Mouse (Mus musculus) G1E (cell line): ENCODE measurements at regions not wholly inside any gene's neighbourhood (a gene's known extent, or its start where the extent isn't known, plus 50 kb on each side); places are given as distances from the start of the nearest gene placed in this dataset.
"Not testable (repeated sequence)": the region's sequence is repeated elsewhere in the genome, so short reads cannot be mapped to it uniquely, and the experiment has no call there.

Experiments used
- ATAC-seq: 2 replicates; pipeline ENCODE4 v1.8.0; 2016; ENCODE audit warnings: mild to moderate bottlenecking; ENCODE audit not compliant: insufficient number of reproducible peaks, poor library complexity, low FRiP score, severe bottlenecking; ENCODE audit errors: extremely low read depth
- DNase-seq: peaks from one replicate; pipeline ENCODE4 v3.0.0; 2012; ENCODE audit warnings: low spot score
- H3K27me3 ChIP-seq: 2 replicates; pipeline ENCODE4 v1.6.1; 2012; ENCODE audit warnings: mild to moderate bottlenecking, low read length, inconsistent platforms; ENCODE audit not compliant: insufficient read depth
- H3K36me3 ChIP-seq: replicated peaks from 2 replicates; pipeline ENCODE3; 2012; ENCODE audit warnings: mild to moderate bottlenecking, inconsistent platforms
- H3K4me1 ChIP-seq: 2 replicates; pipeline ENCODE4 v1.6.1; 2012; ENCODE audit warnings: low read depth, low read length, inconsistent platforms, mixed read lengths; ENCODE audit not compliant: insufficient read depth
- H3K4me3 ChIP-seq: 2 replicates; pipeline ENCODE4 v1.5.1; 2012; ENCODE audit warnings: low read depth, mild to moderate bottlenecking, inconsistent platforms, low read length, moderate library complexity, mixed read lengths
- H3K9me3 ChIP-seq: replicated peaks from 2 replicates; pipeline ENCODE4 v1.6.1; 2012; ENCODE audit warnings: inconsistent platforms
- CTCF ChIP-seq: IDR thresholded peaks from 2 replicates; pipeline ENCODE4 v1.5.1; 2012; ENCODE audit warnings: low read depth, low read length, inconsistent platforms, mixed read lengths
- GATA1 ChIP-seq: IDR thresholded peaks from 2 replicates; pipeline ENCODE4 v1.6.1; 2012; ENCODE audit warnings: borderline replicate concordance, low read length, inconsistent platforms, mixed read lengths
- GATA2 ChIP-seq: IDR thresholded peaks from 2 replicates; pipeline ENCODE4 v1.6.1; 2012; ENCODE audit warnings: low read depth, low read length, inconsistent platforms, borderline replicate concordance
- POLR2AphosphoS5 ChIP-seq: IDR thresholded peaks from 2 replicates; pipeline ENCODE4 v1.6.1; 2012; ENCODE audit warnings: low read depth, low read length, inconsistent platforms; ENCODE audit not compliant: insufficient replicate concordance
- TAL1 ChIP-seq: conservative IDR thresholded peaks from 2 replicates; pipeline ENCODE4 v1.6.1; 2012; ENCODE audit warnings: low read depth, low read length, inconsistent platforms, mixed read lengths

DNA sequence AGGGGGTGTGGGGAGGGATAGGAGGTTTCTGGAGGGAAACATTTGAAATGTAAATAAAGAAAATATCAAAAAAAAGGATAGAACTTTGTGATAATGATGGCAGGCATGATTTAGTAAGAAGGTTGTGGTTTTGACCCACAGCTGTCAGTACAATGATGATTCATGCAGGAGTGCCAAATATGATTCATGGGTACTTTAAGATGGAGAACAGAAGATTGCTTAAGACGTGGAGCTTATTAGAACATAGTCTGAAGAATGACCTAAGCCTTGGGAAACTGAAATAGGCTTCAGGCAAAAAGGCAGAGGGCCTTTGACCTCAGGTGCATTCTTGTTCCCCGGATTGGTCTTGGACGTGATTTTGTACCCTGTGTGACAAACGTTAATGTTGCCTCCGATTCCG, 671.4 kb downstream of the Dad1 start:
- H3K4me3 ChIP-seq, ATAC-seq, H3K27me3 ChIP-seq, H3K4me1 ChIP-seq, H3K36me3 ChIP-seq, H3K9me3 ChIP-seq, DNase-seq: not testable (repeated sequence)

DNA sequence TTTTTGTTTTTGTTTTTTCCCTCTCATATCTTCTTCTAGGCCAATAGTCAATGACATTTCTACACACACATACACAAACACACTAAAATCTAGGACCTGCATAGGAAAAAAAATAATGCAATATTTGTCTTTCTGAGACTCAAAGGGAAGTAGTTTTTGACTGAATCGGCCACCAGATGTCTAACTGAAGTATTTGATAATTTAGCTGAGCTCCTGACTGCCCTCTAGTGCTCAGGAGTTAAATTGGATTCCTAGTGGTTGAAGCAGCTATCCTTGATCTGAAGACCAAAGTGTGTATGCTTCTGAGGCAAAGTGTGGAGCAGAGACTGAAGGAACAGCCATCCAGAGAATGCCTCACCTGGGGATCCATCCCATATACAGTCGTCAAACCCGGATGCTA, 672.2 kb downstream of the Dad1 start:
- not testable (repeated sequence) for H3K27me3 ChIP-seq, H3K4me3 ChIP-seq, H3K36me3 ChIP-seq, ATAC-seq, DNase-seq, H3K9me3 ChIP-seq, H3K4me1 ChIP-seq

DNA sequence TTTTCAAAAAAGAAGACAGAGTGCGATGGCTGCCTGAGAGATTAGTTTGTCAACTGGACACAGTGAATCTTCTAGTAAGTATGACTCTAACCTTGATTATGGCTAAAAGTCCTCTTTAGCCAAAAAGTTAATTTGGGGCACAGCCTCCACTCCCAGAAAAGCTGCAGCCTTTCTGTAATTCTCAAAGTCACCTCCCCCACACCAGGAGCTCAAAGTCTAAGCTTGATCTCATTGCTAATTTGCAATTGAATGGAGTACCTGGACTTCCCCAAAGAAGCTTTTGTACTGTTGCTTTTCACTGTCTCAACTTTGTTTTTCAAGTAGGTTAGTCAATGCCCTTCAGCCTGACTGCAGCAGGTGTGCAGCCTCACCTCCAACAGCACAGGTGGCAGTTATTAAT, 677.0 kb downstream of the Dad1 start:
- H3K36me3 ChIP-seq, H3K4me3 ChIP-seq, H3K27me3 ChIP-seq, H3K4me1 ChIP-seq, ATAC-seq, DNase-seq, H3K9me3 ChIP-seq: not testable (repeated sequence)

DNA sequence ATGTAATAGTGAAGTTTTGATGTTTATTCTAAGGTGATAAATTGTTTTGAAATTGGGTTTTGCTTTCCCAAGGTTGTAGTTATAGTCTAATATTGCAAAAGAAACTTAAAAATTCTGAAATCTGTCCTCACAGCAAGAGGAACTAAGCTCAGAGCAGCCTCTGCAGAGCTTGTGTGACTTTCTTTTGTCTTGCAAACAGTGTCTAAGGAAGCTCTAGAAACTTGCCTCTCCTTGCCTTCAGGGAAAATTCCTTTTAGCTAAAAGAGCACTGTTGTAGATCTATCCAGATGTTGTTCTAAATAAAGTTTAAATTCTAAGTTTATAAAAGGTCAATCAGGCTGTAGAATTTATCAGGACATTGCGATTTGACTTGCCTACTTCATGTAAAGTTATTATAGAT, 681.2 kb downstream of the Dad1 start:
- not testable (repeated sequence) for H3K27me3 ChIP-seq, H3K4me1 ChIP-seq, H3K36me3 ChIP-seq, DNase-seq, H3K4me3 ChIP-seq, H3K9me3 ChIP-seq, ATAC-seq

DNA sequence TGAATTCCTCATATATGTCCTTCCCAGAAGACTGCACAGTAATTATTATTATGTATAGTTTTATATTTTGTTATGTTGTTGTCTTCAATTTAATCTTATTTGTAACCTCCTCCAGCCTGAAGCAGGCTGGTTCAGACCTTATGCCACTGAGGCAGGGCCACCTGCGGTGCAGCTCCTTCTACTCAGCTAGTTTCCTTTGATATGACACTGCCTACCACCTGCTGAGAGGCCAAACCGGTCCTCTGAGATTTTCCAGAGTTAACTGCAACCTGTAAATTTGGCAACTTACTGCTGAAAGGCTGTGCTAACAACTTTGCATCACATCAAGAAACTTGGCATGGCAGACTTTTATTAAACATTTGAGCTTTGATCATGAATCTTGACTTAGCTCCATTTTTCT, 691.3 kb downstream of the Dad1 start:
- H3K4me3 ChIP-seq: no peak overlapping the region
- H3K36me3 ChIP-seq: no peaks in the 10 kb centered on the region
- DNase-seq: no peak
- no peak for TF ChIP-seq CTCF
- TF ChIP-seq GATA2: no peak
- TF ChIP-seq GATA1: no peak
- TF ChIP-seq POLR2AphosphoS5: no peak
- TF ChIP-seq TAL1: no peak
- no peaks in the 10 kb centered on the region for H3K4me1 ChIP-seq
- no peak for ATAC-seq
- H3K9me3 ChIP-seq: no peaks in the 10 kb centered on the region
- no peaks in the 10 kb centered on the region for H3K27me3 ChIP-seq

DNA sequence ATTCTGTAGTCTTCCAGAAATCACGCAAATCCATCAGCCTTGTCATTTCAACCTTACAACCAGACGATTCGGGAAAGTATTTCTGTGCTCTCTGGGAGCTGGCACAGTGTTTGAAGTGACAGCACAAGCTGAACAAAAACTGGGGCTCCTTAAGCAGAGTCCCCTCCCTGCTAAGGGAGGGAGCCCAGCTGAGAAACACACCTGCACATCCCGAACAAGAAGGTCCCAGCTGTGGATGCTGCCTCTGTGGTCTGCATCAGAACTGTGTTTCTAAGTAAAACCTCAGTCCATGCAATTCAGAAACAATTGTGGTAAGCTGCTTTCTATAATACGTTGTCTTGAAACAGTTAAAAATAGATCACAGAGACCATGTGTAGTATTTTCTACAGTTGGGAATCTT, 693.8 kb downstream of the Dad1 start:
- H3K9me3 ChIP-seq, H3K4me3 ChIP-seq, DNase-seq, H3K27me3 ChIP-seq, H3K36me3 ChIP-seq, H3K4me1 ChIP-seq, ATAC-seq: not testable (repeated sequence)

DNA sequence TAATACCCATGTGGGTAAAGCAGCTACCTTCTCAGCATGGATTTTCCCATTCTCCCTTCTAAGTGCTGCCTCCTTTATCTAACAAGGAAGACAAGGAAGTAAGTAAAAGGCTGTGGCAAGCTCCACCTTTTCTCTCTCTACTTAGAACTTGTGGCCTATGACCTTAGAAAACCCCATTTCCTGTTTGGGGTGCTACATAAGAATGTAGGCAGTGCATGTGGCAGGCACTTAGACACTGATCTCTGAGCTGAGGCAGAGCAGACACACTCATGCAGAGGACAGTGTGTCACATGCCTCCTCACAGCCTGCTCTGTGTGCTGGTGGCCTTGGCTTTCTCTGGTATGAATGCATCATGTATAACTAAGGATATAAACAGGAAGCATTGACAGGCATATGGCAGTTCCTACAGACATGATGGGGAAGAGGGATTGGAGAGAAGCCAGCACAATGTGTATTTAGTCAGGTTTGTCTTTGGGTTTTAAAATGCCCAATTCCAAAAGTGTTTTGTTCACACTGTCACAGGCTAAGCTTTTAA, 694.5 kb downstream of the Dad1 start:
- not testable (repeated sequence) for H3K4me1 ChIP-seq, H3K4me3 ChIP-seq, H3K27me3 ChIP-seq, H3K36me3 ChIP-seq, ATAC-seq, DNase-seq, H3K9me3 ChIP-seq

DNA sequence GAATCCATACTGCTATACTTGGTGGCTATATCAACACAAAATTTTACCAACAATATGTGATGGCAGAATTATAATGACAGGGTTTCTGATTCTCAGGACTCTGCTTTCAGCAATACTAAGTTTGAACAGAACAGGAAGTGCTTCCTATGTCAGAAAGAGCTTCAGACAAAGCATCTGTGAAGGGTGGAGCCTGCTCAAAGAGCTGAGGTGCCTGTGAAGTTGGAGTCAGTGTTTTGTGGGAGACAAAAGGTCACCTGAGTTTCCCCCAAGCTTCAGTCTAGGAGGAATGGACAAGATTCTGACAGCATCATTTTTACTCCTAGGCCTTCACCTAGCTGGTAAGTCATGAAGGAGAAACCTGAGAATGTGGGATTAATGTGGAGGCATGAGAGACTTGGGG, 700.1 kb downstream of the Dad1 start:
- TF ChIP-seq GATA1 (no peak), CTCF (no peak), TAL1 (no peak), POLR2AphosphoS5 (no peak), GATA2 (no peak)
- Histone ChIP-seq H3K4me1 (no peaks in the 10 kb centered on the region), H3K36me3 (no peaks in the 10 kb centered on the region), H3K9me3 (no peaks in the 10 kb centered on the region), H3K27me3 (no peaks in the 10 kb centered on the region), H3K4me3 (no peak overlapping the region)
- DNase-seq (no peak), ATAC-seq (no peak)

DNA sequence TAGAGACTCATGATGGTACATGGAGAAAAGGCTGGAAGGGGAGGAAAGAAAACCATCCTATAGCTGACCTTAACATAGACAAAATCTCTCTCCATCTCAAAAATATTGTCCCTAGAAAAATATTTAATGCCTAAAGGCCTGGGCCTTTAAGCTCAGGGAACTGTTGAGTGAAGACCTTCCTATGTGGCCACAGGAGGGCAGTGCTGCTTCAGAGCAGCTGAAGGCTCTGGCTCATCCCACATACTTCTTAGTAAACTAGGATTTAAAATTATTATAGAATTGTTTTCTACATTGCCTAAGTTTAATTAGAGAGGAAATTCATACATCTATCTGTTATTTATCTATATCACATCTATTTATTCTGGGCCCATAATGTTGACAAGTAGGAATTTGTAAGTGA, 706.5 kb downstream of the Dad1 start:
- H3K9me3 ChIP-seq, ATAC-seq, DNase-seq, H3K36me3 ChIP-seq, H3K4me3 ChIP-seq, H3K4me1 ChIP-seq, H3K27me3 ChIP-seq: not testable (repeated sequence)
